Mouse (Mus musculus): ENCODE results near the gene Ackr3. TPM values are rescaled to one million over a fixed set of nuclear protein-coding genes. Genes with fewer than 3 reads are reported as not detected.

The Ackr3 gene
- polyA plus RNA-seq (2012; fragmentation: generic; extraction: Trizol): 10 to 100 TPM in 1 of 2 experiments, 1 to 10 TPM in 1; 1.6 to 18.4 TPM

DNA sequence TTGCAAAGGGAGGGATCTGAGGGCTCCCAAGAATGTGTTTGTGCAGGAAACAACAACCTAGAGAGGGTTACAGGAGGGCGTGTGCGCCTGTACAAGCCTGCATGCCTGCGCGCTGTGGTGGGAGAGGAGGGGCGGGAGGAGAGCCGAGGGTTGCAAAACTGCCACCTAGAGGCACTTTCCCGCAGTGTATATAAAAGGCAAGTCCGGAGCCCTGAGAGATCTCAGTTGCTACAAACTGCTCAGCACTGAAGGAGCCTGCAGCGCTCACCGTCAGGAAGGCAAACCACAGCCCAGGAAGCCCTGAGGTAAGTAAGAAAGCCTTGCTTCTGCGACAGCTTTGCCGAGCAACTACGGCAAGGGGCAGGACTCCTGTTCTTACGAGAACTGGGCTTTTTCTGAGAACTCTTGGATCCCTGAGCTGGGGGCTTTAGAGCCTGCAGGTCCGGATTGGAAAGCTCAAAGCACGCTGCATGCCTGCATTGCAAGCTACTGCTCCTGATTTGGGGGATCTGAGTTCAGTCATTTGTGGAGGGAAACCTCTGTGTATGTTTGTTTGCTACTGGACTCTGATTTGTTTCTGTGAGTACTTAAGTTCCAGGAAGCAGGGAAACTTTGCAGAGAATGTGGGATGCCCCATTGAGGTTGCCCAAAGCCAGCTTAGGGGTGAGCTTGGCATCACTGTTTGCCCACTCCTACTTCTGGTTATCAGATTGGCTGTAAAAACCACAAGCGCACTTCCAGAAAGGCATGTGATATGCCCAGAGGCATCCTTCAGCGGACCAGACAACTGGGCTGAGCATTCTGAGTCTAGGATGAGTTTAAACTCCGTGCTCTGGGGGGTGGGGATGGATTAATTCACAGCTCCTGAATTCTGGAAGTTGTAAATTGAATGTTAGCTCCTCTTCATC, at the start of gene Ackr3:
Gene Ackr3 (plus strand): TSS at position 198 of the 908 bp plus-strand sequence.

Other genes with a start within 250 kb of the Ackr3 start
- not detected for gene Asb18, start 189.3 kb upstream of the Ackr3 start, polyA plus RNA-seq (2012; fragmentation: generic; extraction: Trizol)
- gene Iqca, start 50.6 kb upstream of the Ackr3 start, polyA plus RNA-seq (2012; fragmentation: generic; extraction: Trizol): not detected